Mouse (Mus musculus): ENCODE data around the gene Insyn1. TPM values are rescaled to one million over a fixed set of nuclear protein-coding genes. Genes with fewer than 3 reads are reported as not detected.

Gene Insyn1
- polyA plus RNA-seq, 1 experiment from 2014 or later: 2.2 TPM

DNA sequence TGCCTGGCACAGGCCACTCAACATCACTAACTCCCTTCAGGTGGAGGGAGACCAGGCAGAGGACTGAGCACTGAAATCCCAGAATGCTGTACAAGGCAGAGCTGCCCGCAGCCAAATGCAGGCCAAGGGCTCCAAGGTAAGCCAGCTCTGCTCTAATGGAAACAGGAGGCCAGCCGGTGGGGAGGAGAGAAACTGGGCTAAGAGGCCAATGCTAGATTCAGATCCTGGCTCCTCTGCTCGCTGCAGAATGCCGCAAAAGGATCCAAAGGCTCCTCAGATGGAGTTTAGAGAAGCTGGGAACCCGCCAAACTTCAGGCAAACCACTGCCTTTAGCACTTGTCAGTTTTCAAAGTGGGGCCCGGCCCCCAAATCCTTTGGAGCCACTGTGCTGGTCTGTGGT, 44.9 kb downstream of the Insyn1 start:
- Histone ChIP-seq H3K4me3 (ENCODE audit: low read depth, low read length) (no peak overlapping the region), H3K27ac (replicated peaks; ENCODE audit: low read depth, low read length) (no peak overlapping the region), H3K36me3 (ENCODE audit: control insufficient read depth, insufficient read depth, low read length) (peaks cover 5% of the 10 kb centered on the region; the same call in 1 of the 2 replicates), H3K27me3 (ENCODE audit: control insufficient read depth, insufficient read depth, low read length) (no peaks in the 10 kb centered on the region), H3K9ac (ENCODE audit: low read length) (no peak overlapping the region), H3K9me3 (ENCODE audit: control insufficient read depth, low read length) (no peaks in the 10 kb centered on the region), H3K4me2 (ENCODE audit: low read depth, severe bottlenecking) (no peak overlapping the region), H3K4me1 (ENCODE audit: control insufficient read depth, insufficient read depth, low read length) (no peaks in the 10 kb centered on the region)
- 86% methylated on average over 6 of the region's 6 CpGs for WGBS
- DNase-seq (ENCODE audit: low spot score) (no peak), ATAC-seq (ENCODE audit: insufficient number of reproducible peaks, low FRiP score, low TSS enrichment, low read depth) (no peak)

DNA sequence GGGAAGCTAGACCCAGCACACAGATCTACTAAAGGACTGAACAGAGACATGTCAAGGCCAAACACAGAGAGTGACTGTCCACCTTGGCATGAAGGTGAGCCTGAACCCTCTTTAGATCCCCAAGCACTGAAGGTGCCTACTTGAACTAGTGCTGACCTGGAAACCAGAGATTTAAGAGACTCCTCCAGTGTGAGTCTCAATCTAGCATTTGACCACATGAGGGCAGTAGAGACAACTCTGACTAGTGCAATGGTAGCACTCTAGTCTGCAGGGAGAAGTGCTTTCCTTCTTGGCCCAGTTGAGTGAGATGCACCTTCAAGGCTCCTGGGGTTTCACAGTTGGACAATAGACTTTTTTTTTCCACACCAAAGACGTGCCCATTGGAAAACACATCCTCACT, 46.4 kb downstream of the Insyn1 start:
- Histone ChIP-seq H3K4me1 (ENCODE audit: control insufficient read depth, insufficient read depth, low read length) (no peaks in the 10 kb centered on the region), H3K27ac (replicated peaks; ENCODE audit: low read depth, low read length) (no peak overlapping the region), H3K4me2 (ENCODE audit: low read depth, severe bottlenecking) (no peak overlapping the region), H3K4me3 (ENCODE audit: low read depth, low read length) (no peak overlapping the region), H3K9me3 (ENCODE audit: control insufficient read depth, low read length) (no peaks in the 10 kb centered on the region), H3K27me3 (ENCODE audit: control insufficient read depth, insufficient read depth, low read length) (no peaks in the 10 kb centered on the region), H3K36me3 (ENCODE audit: control insufficient read depth, insufficient read depth, low read length) (peaks cover 11% of the 10 kb centered on the region; the same call in 1 of the 2 replicates), H3K9ac (ENCODE audit: low read length) (no peak overlapping the region)
- no peak for ATAC-seq (ENCODE audit: insufficient number of reproducible peaks, low FRiP score, low TSS enrichment, low read depth)
- DNase-seq (ENCODE audit: low spot score): peak; percentile 72
- WGBS: 40% methylated on average over 1 of the region's 1 CpGs

- DNase-seq (ENCODE audit: low spot score): peak; percentile 70
Observed at GRCm38 (mm10) chr9:58535447-58536134, 47.2 kb downstream of the Insyn1 start.

DNA sequence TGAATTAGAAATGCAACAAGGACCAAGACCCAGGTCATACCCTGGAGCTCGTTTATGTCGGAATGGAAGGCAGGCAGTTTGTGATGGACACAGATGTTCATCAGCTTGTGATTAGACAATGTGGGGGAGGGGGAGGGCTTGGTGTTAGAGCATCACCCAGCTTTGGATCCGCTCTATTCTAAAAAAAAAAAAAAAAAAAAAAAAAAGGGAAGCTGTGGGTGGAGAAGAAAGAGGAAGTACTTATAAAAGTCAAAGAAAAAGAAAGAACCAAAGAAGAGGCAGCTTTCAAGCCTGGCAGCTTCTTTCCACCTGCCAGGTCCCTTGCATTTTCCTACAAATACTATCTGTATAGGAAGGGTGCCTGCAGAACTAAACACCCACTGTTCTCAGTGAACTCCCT, 49.4 kb downstream of the Insyn1 start:
- Histone ChIP-seq H3K9me3 (ENCODE audit: control insufficient read depth, low read length) (no peaks in the 10 kb centered on the region), H3K4me2 (ENCODE audit: low read depth, severe bottlenecking) (no peak overlapping the region), H3K27ac (replicated peaks; ENCODE audit: low read depth, low read length) (no peak overlapping the region), H3K4me3 (ENCODE audit: low read depth, low read length) (no peak overlapping the region), H3K9ac (ENCODE audit: low read length) (no peak overlapping the region), H3K27me3 (ENCODE audit: control insufficient read depth, insufficient read depth, low read length) (no peaks in the 10 kb centered on the region), H3K4me1 (ENCODE audit: control insufficient read depth, insufficient read depth, low read length) (peaks cover 5% of the 10 kb centered on the region; the same call in 1 of the 2 replicates), H3K36me3 (ENCODE audit: control insufficient read depth, insufficient read depth, low read length) (peaks cover 11% of the 10 kb centered on the region; the same call in 1 of the 2 replicates)
- WGBS: 88% methylated on average over 3 of the region's 3 CpGs
- DNase-seq (ENCODE audit: low spot score) (no peak), ATAC-seq (ENCODE audit: insufficient number of reproducible peaks, low FRiP score, low TSS enrichment, low read depth) (no peak)

More at GRCm38 (mm10) chr9:58535447-58536134, 47.2 kb downstream of the Insyn1 start:
- Histone ChIP-seq H3K9me3 (ENCODE audit: control insufficient read depth, low read length) (no peaks in the 10 kb centered on the region), H3K4me2 (ENCODE audit: low read depth, severe bottlenecking) (no peak overlapping the region), H3K27me3 (ENCODE audit: control insufficient read depth, insufficient read depth, low read length) (no peaks in the 10 kb centered on the region), H3K9ac (ENCODE audit: low read length) (no peak overlapping the region), H3K4me1 (ENCODE audit: control insufficient read depth, insufficient read depth, low read length) (no peaks in the 10 kb centered on the region), H3K4me3 (ENCODE audit: low read depth, low read length) (no peak overlapping the region), H3K36me3 (ENCODE audit: control insufficient read depth, insufficient read depth, low read length) (peaks cover 11% of the 10 kb centered on the region; the same call in 1 of the 2 replicates), H3K27ac (replicated peaks; ENCODE audit: low read depth, low read length) (no peak overlapping the region)
- 0 out of 2 replicates have a peak, but pooled peaks have one; percentile 54 for ATAC-seq (ENCODE audit: insufficient number of reproducible peaks, low FRiP score, low TSS enrichment, low read depth)
- 80% methylated on average over 20 of the region's 20 CpGs for WGBS

DNA sequence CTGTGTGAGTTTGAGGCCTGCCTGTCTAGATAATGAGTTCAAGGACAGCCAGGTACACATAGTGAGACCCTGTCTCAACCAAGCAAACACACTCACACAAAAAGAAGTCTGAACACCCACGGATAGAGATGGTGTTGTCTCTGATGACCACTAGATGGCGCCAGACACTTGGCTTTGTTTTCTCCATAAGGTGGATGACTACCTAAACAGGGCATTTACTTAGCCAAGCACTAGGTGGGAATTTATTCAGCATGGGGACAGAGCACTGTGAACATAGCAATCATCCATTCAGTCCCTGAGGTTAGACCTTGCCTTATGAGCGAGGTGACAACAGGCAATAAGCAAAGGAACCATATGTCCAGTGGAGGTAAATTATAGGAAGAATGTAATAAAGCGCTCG, 51.5 kb downstream of the Insyn1 start:
- Histone ChIP-seq H3K27me3 (ENCODE audit: control insufficient read depth, insufficient read depth, low read length) (no peaks in the 10 kb centered on the region), H3K4me2 (ENCODE audit: low read depth, severe bottlenecking) (no peak overlapping the region), H3K4me1 (ENCODE audit: control insufficient read depth, insufficient read depth, low read length) (peaks cover 5% of the 10 kb centered on the region; the same call in 1 of the 2 replicates), H3K36me3 (ENCODE audit: control insufficient read depth, insufficient read depth, low read length) (peaks cover 9% of the 10 kb centered on the region; the same call in 1 of the 2 replicates), H3K4me3 (ENCODE audit: low read depth, low read length) (no peak overlapping the region), H3K27ac (replicated peaks; ENCODE audit: low read depth, low read length) (no peak overlapping the region), H3K9ac (ENCODE audit: low read length) (no peak overlapping the region), H3K9me3 (ENCODE audit: control insufficient read depth, low read length) (no peaks in the 10 kb centered on the region)
- 51% methylated on average over 5 of the region's 5 CpGs for WGBS
- DNase-seq (ENCODE audit: low spot score) (peak; percentile 65), ATAC-seq (ENCODE audit: insufficient number of reproducible peaks, low FRiP score, low TSS enrichment, low read depth) (no peak)

GRCm38 (mm10) chr9:58541895-58542338, 53.5 kb downstream of the Insyn1 start:
- no peaks in the 10 kb centered on the region for H3K9me3 ChIP-seq (ENCODE audit: control insufficient read depth, low read length)
- H3K36me3 ChIP-seq (ENCODE audit: control insufficient read depth, insufficient read depth, low read length): peaks cover 9% of the 10 kb centered on the region; the same call in 1 of the 2 replicates
- H3K27me3 ChIP-seq (ENCODE audit: control insufficient read depth, insufficient read depth, low read length): no peaks in the 10 kb centered on the region

DNA sequence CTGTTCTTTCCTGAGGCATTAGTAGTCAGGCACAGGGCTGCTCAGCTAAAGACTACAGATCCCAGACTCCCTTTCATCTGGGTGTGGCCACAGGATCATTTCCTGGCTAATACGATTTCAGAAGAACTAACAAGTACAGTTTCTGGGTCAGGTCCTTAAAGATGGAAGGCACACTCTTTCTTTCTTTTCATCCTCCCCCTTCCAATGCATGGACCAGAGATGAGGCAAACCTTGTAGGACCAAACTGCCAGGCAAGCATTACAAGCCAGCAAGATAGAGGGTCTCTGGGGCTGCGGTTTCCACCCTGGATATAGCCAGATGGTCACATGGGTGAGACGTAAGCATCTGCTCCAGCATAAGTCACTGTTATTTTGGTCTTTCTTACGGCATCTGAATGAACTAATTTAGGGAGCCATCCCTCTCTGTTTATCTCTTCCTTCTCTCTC, 56.5 kb downstream of the Insyn1 start:
- no peak overlapping the region for H3K4me2 ChIP-seq (ENCODE audit: low read depth, severe bottlenecking)
- no peaks in the 10 kb centered on the region for H3K27me3 ChIP-seq (ENCODE audit: control insufficient read depth, insufficient read depth, low read length)
- H3K27ac ChIP-seq (replicated peaks; ENCODE audit: low read depth, low read length): no peak overlapping the region
- H3K4me1 ChIP-seq (ENCODE audit: control insufficient read depth, insufficient read depth, low read length): peaks cover 5% of the 10 kb centered on the region; the same call in 1 of the 2 replicates
- no peak for ATAC-seq (ENCODE audit: insufficient number of reproducible peaks, low FRiP score, low TSS enrichment, low read depth)
- no peaks in the 10 kb centered on the region for H3K36me3 ChIP-seq (ENCODE audit: control insufficient read depth, insufficient read depth, low read length)
- 71% methylated on average over 4 of the region's 4 CpGs for whole genome bisulfite sequencing
- no peak overlapping the region for H3K4me3 ChIP-seq (ENCODE audit: low read depth, low read length)
- no peak overlapping the region for H3K9ac ChIP-seq (ENCODE audit: low read length)
- no peak for DNase-seq (ENCODE audit: low spot score)
- no peaks in the 10 kb centered on the region for H3K9me3 ChIP-seq (ENCODE audit: control insufficient read depth, low read length)

More at GRCm38 (mm10) chr9:58541895-58542338, 53.5 kb downstream of the Insyn1 start:
- no peak overlapping the region for H3K27ac ChIP-seq (replicated peaks; ENCODE audit: low read depth, low read length)
- 63% methylated on average over 6 of the region's 6 CpGs for WGBS
- peak overlapping the region; percentile 17; the same call in 1 of the 2 replicates for H3K9ac ChIP-seq (ENCODE audit: low read length)
- H3K4me1 ChIP-seq (ENCODE audit: control insufficient read depth, insufficient read depth, low read length): peaks cover 5% of the 10 kb centered on the region; the same call in 1 of the 2 replicates
- H3K4me2 ChIP-seq (ENCODE audit: low read depth, severe bottlenecking): no peak overlapping the region
- H3K4me3 ChIP-seq (ENCODE audit: low read depth, low read length): no peak overlapping the region
- peak; percentile 28 for DNase-seq (ENCODE audit: low spot score)
- no peak for ATAC-seq (ENCODE audit: insufficient number of reproducible peaks, low FRiP score, low TSS enrichment, low read depth)

GRCm38 (mm10) chr9:58545428-58545827, 57.0 kb downstream of the Insyn1 start:
- Histone ChIP-seq H3K27ac (replicated peaks; ENCODE audit: low read depth, low read length) (no peak overlapping the region), H3K36me3 (ENCODE audit: control insufficient read depth, insufficient read depth, low read length) (no peaks in the 10 kb centered on the region), H3K4me2 (ENCODE audit: low read depth, severe bottlenecking) (no peak overlapping the region), H3K9me3 (ENCODE audit: control insufficient read depth, low read length) (no peaks in the 10 kb centered on the region), H3K27me3 (ENCODE audit: control insufficient read depth, insufficient read depth, low read length) (no peaks in the 10 kb centered on the region), H3K9ac (ENCODE audit: low read length) (no peak overlapping the region), H3K4me3 (ENCODE audit: low read depth, low read length) (no peak overlapping the region), H3K4me1 (ENCODE audit: control insufficient read depth, insufficient read depth, low read length) (peaks cover 5% of the 10 kb centered on the region; the same call in 1 of the 2 replicates)
- ATAC-seq (ENCODE audit: insufficient number of reproducible peaks, low FRiP score, low TSS enrichment, low read depth) (no peak), DNase-seq (ENCODE audit: low spot score) (no peak)
- WGBS: 66% methylated on average over 6 of the region's 6 CpGs
